15 mouse cellular contexts compared by ENCODE assay signal in genomic region chr16:90678820-90679219, GRCm38 (mm10). TPM values are rescaled to one million over a fixed set of nuclear protein-coding genes. Genes with fewer than 3 reads are reported as not detected.
DNase-seq lines count a peak whose midpoint lies in the region; ATAC-seq and TF ChIP-seq lines count a peak whose summit lies in the region.
"Had no signal": no experiment of that assay in that cellular context is flagged by ENCODE, and none has a peak within 500 bp of the region (broad histone marks: within the 10 kb centered on the region; RNA-seq: fewer than 3 reads in every experiment).

No protein-coding gene starts in this region.

- no peak overlapping the region for H3K9ac ChIP-seq in kidney, postnatal 0 days (ENCODE audit: low read depth, low read length)
- H3K9ac ChIP-seq: hindbrain, embryonic 15.5 days had no signal

- H3K9me3 ChIP-seq in kidney, postnatal 0 days (replicated peaks; ENCODE audit: low read length) = no peaks in the 10 kb centered on the region
- H3K9me3 ChIP-seq: hindbrain, embryonic 15.5 days had no signal

- no peak for DNase-seq in kidney, postnatal 0 days (ENCODE audit: low spot score)
- DNase-seq in kidney, postnatal 14 days = no peak
- peak; percentile 11 for DNase-seq in thymus, postnatal 4 days
- DNase-seq in thymus, postnatal 10 days (ENCODE audit: low spot score in 2 of 2) = no peak
- DNase-seq in WW6 (ENCODE audit: low read depth, low spot score) = peak; percentile 36
- DNase-seq in adrenal gland, adult 18-20 months (ENCODE audit: low spot score in 2 of 2) = no peak
- DNase-seq in left cerebral cortex, adult 9 months (ENCODE audit: low spot score in 2 of 2) = no peak
- no peak for DNase-seq in adrenal gland, postnatal 25 days
- DNase-seq: adrenal gland, postnatal 10 days; cerebellum, adult 11 months; right cerebral cortex, postnatal 14 days had no signal

- peak; percentile 37; the same call in 1 of the 2 replicates for TF ChIP-seq CTCF in kidney, postnatal 0 days (IDR thresholded peaks at IDR 0.05; ENCODE audit: low read depth)

- no peaks in the 10 kb centered on the region for H3K27me3 ChIP-seq in kidney, postnatal 0 days (ENCODE audit: insufficient read depth, low read length)
- H3K27me3 ChIP-seq: hindbrain, embryonic 15.5 days had no signal

- 97% methylated on average over 3 of the region's 3 CpGs for WGBS in kidney, postnatal 0 days

- H3K4me3 ChIP-seq in kidney, postnatal 0 days (replicated peaks; ENCODE audit: low read depth, low read length) = no peak overlapping the region
- H3K4me3 ChIP-seq: hindbrain, embryonic 15.5 days had no signal

- ATAC-seq in kidney, postnatal 0 days (replicated peaks; ENCODE audit: low FRiP score, low read depth) = no peak
- ATAC-seq: Patski had no signal

- H3K4me1 ChIP-seq in kidney, postnatal 0 days (replicated peaks; ENCODE audit: insufficient read depth, low read length) = no peaks in the 10 kb centered on the region
- H3K4me1 ChIP-seq: hindbrain, embryonic 15.5 days had no signal

- no peak overlapping the region for H3K4me2 ChIP-seq in kidney, postnatal 0 days (ENCODE audit: low read length)
- H3K4me2 ChIP-seq: hindbrain, embryonic 15.5 days had no signal

- no peaks in the 10 kb centered on the region for H3K36me3 ChIP-seq in kidney, postnatal 0 days (ENCODE audit: insufficient read depth, low read length)
- H3K36me3 ChIP-seq: hindbrain, embryonic 15.5 days had no signal

- no peak overlapping the region for H3K27ac ChIP-seq in kidney, postnatal 0 days
- H3K27ac ChIP-seq: hindbrain, embryonic 15.5 days had no signal

RNA-seq across cellular contexts. Expression of gene Mis18a, which starts 48.4 kb away (rescaled TPM):
- polyA plus RNA-seq in kidney, postnatal 0 days (2015; fragmentation: Nextera tagmentation; extraction: Ambion mirVana) = 41.4 and 44.5 TPM in 2 replicates
- 1 to 10 TPM; 3.4 to 5.8 TPM for total RNA-seq in adrenal gland, adult 18-20 months (2021)
- total RNA-seq in adrenal gland, postnatal 25 days (2021) = 8.6 and 9.7 TPM in 2 replicates

RNA-seq across cellular contexts. Expression of gene Mrap, which starts 59.2 kb away (rescaled TPM):
- 0.14 TPM in 1 of 2 replicates, not detected in the other for polyA plus RNA-seq in kidney, postnatal 0 days (2015; fragmentation: Nextera tagmentation; extraction: Ambion mirVana)
- 1,000 to 10,000 TPM in 1 of 2 experiments, 100 to 1,000 TPM in 1; 510 to 1,113 TPM for total RNA-seq in adrenal gland, adult 18-20 months (2021)
- 391 and 677 TPM in 2 replicates for total RNA-seq in adrenal gland, postnatal 25 days (2021)
- total RNA-seq: common myeloid progenitor, adult 5-6 weeks; neutrophil, adult 5-6 weeks had no signal
- polyA plus RNA-seq: Patski had no signal

Comparison
In these comparisons a context has a peak if more than half of its experiments do, and no peak if none do; other contexts are left out.
1. DNase-seq: peak in thymus, postnatal 4 days (single experiment) and WW6 (single experiment); none in kidney, postnatal 0 days (single experiment), kidney, postnatal 14 days (single experiment), thymus, postnatal 10 days (0 of 2), adrenal gland, adult 18-20 months (0 of 2), left cerebral cortex, adult 9 months (0 of 2) and adrenal gland, postnatal 25 days (single experiment).